Mouse (Mus musculus): ENCODE measurements around the gene Lrfn2.

Gene Lrfn2

DNA sequence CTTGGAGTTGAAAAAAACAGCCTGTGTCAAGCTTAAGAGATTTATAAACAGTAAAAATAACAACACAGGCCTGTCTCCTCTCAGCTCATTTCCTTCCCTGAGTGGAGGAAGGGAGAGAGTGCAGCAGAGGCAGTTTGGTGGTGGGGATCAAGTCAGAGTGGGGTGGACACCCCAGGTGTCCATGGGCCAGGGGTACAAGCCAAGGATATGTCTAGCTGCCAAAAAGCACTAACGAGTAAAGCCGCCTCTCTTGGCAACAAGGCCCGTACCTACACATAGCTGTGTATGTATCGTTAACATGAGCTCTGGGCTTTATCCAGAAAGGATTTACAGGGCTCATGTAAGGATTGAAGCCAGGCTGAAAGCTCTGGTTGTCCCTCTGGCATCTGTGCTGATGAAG lies 42.9 kb downstream of the Lrfn2 start:
- H3K27me3 ChIP-seq (ENCODE audit: insufficient read depth, low read length) = peaks cover 4% of the 10 kb centered on the region; the same call in 1 of the 2 replicates
- H3K4me1 ChIP-seq (replicated peaks; ENCODE audit: low read depth, low read length) = peaks cover 47% of the 10 kb centered on the region
- H3K9me3 ChIP-seq (ENCODE audit: low read length) = no peaks in the 10 kb centered on the region
- H3K4me3 ChIP-seq (replicated peaks; ENCODE audit: low read length) = no peak overlapping the region
- no peaks in the 10 kb centered on the region for H3K36me3 ChIP-seq (ENCODE audit: insufficient read depth, low read length)
- no peak for TF ChIP-seq POU5F1 (IDR thresholded peaks at IDR 0.05; ENCODE audit: borderline replicate concordance, low read length)
- no peak for TF ChIP-seq CTCF (conservative IDR thresholded peaks at IDR 0.05; ENCODE audit: low read length)
- no peak for TF ChIP-seq NANOG (IDR thresholded peaks at IDR 0.05; ENCODE audit: borderline replicate concordance, low read length)

- no peaks in the 10 kb centered on the region for H3K36me3 ChIP-seq (ENCODE audit: insufficient read depth, low read length)
- peaks cover 4% of the 10 kb centered on the region for H3K27me3 ChIP-seq (ENCODE audit: insufficient read depth, low read length)
- H3K4me1 ChIP-seq (replicated peaks; ENCODE audit: low read depth, low read length) = peaks cover 35% of the 10 kb centered on the region
- no peak overlapping the region for H3K4me3 ChIP-seq (replicated peaks; ENCODE audit: low read length)
- no peaks in the 10 kb centered on the region for H3K9me3 ChIP-seq (ENCODE audit: low read length)
- TF ChIP-seq CTCF (conservative IDR thresholded peaks at IDR 0.05; ENCODE audit: low read length) (no peak), POU5F1 (IDR thresholded peaks at IDR 0.05; ENCODE audit: borderline replicate concordance, low read length) (no peak), NANOG (IDR thresholded peaks at IDR 0.05; ENCODE audit: borderline replicate concordance, low read length) (no peak)
These were observed 44.4 kb downstream of the Lrfn2 start for GRCm38 (mm10) chr17:48976611-48977022.

DNA sequence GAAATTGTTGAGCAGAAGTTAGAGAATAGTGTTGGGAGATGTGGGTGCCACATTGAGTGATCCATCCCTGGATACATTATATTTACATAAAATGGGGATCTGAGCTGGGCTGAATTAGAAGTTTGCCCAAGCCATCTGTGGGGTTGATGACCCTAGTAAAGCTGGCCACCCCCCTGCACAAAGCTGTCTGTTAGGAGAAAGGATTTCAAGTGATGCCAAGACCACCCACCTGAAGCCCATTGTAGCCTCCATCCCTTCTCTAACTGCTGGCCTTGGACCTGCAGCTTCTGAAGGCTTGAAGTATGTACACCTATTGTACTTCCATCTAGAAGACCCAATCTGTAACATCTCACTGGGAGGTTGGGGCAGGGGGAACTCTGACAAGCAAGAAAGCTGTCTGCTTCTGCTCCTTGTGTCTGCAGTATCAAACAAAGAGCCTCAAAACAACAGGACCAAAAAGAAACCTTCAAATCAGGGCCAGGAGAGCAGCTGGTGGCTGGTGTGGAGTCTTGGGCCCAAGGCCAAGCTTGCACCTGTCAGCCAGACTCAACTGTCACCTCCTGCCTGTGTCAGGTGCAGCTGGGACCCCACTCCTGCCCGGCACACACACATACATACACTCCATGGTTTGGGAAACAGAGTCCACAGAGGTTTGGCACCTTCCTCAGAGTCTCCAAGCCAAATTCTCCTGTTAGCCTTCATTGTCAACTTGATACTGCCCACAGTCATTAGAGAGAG lies 63.2 kb downstream of the Lrfn2 start:
- H3K36me3 ChIP-seq (ENCODE audit: insufficient read depth, low read length) = no peaks in the 10 kb centered on the region
- no peak overlapping the region for H3K4me3 ChIP-seq (replicated peaks; ENCODE audit: low read length)
- no peaks in the 10 kb centered on the region; the same call in 1 of the 2 replicates for H3K27me3 ChIP-seq (ENCODE audit: insufficient read depth, low read length)
- TF ChIP-seq NANOG (IDR thresholded peaks at IDR 0.05; ENCODE audit: borderline replicate concordance, low read length) (no peak), CTCF (conservative IDR thresholded peaks at IDR 0.05; ENCODE audit: low read length) (no peak), POU5F1 (IDR thresholded peaks at IDR 0.05; ENCODE audit: borderline replicate concordance, low read length) (no peak)
- peaks cover 16% of the 10 kb centered on the region for H3K4me1 ChIP-seq (replicated peaks; ENCODE audit: low read depth, low read length)
- no peaks in the 10 kb centered on the region for H3K9me3 ChIP-seq (ENCODE audit: low read length)

DNA sequence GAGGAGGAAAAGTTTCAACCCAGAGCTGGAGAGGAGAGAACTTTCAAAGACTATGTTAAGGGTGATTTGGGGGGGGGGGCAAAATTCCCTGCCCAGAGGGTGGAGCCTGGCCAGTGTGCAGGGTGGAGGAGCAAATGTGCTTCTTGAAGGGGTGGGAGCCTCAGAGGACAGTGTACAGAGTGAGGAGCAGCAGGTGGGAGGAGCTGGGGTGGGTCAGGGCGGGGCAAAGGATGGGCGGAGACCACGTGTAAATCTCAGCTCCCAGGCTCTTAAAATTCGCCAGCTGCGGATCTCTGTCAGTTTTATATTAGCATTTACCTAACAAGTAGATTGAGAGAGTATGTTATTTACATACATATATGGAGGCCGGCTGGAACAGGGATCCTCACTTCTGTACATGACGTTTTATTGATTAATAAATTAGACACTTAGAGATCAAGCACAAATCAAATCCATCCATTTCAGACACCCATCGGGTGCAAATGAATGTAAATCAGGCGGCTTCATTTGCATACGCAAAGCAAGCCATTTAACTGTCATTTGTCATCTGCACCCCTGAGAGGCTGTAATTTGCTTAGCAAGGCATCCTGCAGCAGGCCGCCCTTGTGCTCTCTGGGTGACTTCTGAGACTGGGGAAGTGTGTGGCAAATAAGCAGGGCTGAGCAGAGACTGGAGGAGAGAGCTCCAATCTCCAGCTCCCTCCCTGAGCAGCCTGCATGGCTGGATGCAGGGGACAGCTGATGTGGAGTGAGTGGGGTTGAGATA lies 67.5 kb downstream of the Lrfn2 start:
- Histone ChIP-seq H3K27me3 (ENCODE audit: insufficient read depth, low read length) (peaks cover 3% of the 10 kb centered on the region; the same call in 1 of the 2 replicates), H3K4me1 (replicated peaks; ENCODE audit: low read depth, low read length) (peaks cover 19% of the 10 kb centered on the region), H3K4me3 (replicated peaks; ENCODE audit: low read length) (no peak overlapping the region), H3K9me3 (ENCODE audit: low read length) (peaks cover 6% of the 10 kb centered on the region; the same call in 1 of the 2 replicates), H3K36me3 (ENCODE audit: insufficient read depth, low read length) (no peaks in the 10 kb centered on the region)
- no peak for TF ChIP-seq NANOG (IDR thresholded peaks at IDR 0.05; ENCODE audit: borderline replicate concordance, low read length)
- no peak for TF ChIP-seq CTCF (conservative IDR thresholded peaks at IDR 0.05; ENCODE audit: low read length)
- TF ChIP-seq POU5F1 (IDR thresholded peaks at IDR 0.05; ENCODE audit: borderline replicate concordance, low read length) = no peak

DNA sequence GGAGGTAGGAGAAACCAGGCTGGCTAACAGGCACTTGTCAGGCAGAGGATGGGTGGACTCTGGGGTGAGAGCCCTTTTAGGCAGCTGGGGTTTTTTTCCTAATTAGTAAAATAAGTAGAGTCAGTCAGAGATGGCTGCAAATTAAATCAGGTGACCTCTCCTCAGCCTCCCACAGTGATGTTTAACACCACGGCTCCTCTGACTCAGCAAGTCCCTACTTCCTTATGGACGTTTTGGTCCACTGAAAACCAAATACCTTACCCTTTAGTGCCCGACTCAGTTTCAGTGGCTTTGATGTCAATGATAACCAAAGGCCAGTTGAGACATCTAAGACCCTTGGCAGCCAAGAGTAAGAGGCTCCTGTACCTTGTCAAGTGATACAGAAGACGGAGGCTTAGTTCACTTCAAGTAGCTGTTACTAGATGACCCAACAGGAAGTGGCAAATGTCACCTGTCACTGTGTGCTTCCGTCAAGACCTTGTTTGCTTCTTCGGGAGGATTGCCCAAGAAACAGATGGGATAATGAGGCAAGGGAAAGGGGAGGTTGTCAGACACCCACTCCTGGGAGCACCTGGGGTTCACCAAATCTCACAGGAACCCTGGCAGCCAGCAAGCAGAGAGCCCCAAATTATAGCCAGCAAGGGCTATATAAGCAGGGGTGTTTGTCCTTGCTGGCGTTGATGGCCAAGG lies 77.3 kb downstream of the Lrfn2 start:
- no peak overlapping the region for H3K4me3 ChIP-seq (replicated peaks; ENCODE audit: low read length)
- H3K9me3 ChIP-seq (ENCODE audit: low read length) = no peaks in the 10 kb centered on the region; the same call in 1 of the 2 replicates
- H3K36me3 ChIP-seq (ENCODE audit: insufficient read depth, low read length) = no peaks in the 10 kb centered on the region
- H3K4me1 ChIP-seq (replicated peaks; ENCODE audit: low read depth, low read length) = peaks cover 10% of the 10 kb centered on the region
- peaks cover 9% of the 10 kb centered on the region; the same call in 1 of the 2 replicates for H3K27me3 ChIP-seq (ENCODE audit: insufficient read depth, low read length)
- TF ChIP-seq CTCF (conservative IDR thresholded peaks at IDR 0.05; ENCODE audit: low read length) = no peak
- TF ChIP-seq POU5F1 (IDR thresholded peaks at IDR 0.05; ENCODE audit: borderline replicate concordance, low read length) = no peak
- no peak for TF ChIP-seq NANOG (IDR thresholded peaks at IDR 0.05; ENCODE audit: borderline replicate concordance, low read length)

- no peaks in the 10 kb centered on the region for H3K36me3 ChIP-seq (ENCODE audit: insufficient read depth, low read length)
- no peak overlapping the region for H3K4me3 ChIP-seq (replicated peaks; ENCODE audit: low read length)
- TF ChIP-seq POU5F1 (IDR thresholded peaks at IDR 0.05; ENCODE audit: borderline replicate concordance, low read length) = no peak
- no peak for TF ChIP-seq CTCF (conservative IDR thresholded peaks at IDR 0.05; ENCODE audit: low read length)
- no peak for TF ChIP-seq NANOG (IDR thresholded peaks at IDR 0.05; ENCODE audit: borderline replicate concordance, low read length)
- peaks cover 9% of the 10 kb centered on the region; the same call in 1 of the 2 replicates for H3K27me3 ChIP-seq (ENCODE audit: insufficient read depth, low read length)
- peaks cover 42% of the 10 kb centered on the region for H3K4me1 ChIP-seq (replicated peaks; ENCODE audit: low read depth, low read length)
- H3K9me3 ChIP-seq (ENCODE audit: low read length) = no peaks in the 10 kb centered on the region
These were observed 81.9 kb downstream of the Lrfn2 start for GRCm38 (mm10) chr17:49013876-49014600.

DNA sequence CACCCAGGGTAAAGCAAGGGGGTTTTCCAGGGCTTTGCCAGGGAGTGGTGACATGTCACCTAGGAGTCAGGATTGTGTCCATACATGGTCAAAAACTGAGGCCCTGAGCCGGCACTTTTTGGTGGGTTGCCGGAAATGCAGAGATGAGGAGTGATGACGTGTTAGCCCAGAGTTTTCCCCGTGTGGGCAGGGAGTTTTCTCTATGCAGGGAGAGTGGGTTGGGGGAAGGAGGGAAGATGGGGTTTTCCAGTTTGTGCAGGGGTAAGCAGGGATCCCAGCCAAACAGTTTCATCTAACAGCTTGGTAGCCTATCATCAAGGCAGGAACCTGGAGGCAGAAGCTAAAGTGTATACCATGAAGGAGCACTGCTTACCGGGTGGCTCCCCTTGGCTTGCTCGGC lies 83.2 kb downstream of the Lrfn2 start:
- Histone ChIP-seq H3K27me3 (ENCODE audit: insufficient read depth, low read length) (peaks cover 9% of the 10 kb centered on the region; the same call in 1 of the 2 replicates), H3K4me3 (replicated peaks; ENCODE audit: low read length) (no peak overlapping the region), H3K9me3 (ENCODE audit: low read length) (no peaks in the 10 kb centered on the region), H3K36me3 (ENCODE audit: insufficient read depth, low read length) (no peaks in the 10 kb centered on the region), H3K4me1 (replicated peaks; ENCODE audit: low read depth, low read length) (peaks cover 54% of the 10 kb centered on the region)
- no peak for TF ChIP-seq CTCF (conservative IDR thresholded peaks at IDR 0.05; ENCODE audit: low read length)
- TF ChIP-seq POU5F1 (IDR thresholded peaks at IDR 0.05; ENCODE audit: borderline replicate concordance, low read length) = no peak
- no peak for TF ChIP-seq NANOG (IDR thresholded peaks at IDR 0.05; ENCODE audit: borderline replicate concordance, low read length)

Measured in E14TG2a.4 (cell line).